Mouse (Mus musculus) megakaryocyte, embryonic 14.5 days (primary cell): Measurements from ENCODE around the gene Mpp2.

ENCODE experiments used
- FLI1 ChIP-seq: IDR thresholded peaks from 2 replicates; pipeline ENCODE4 v1.6.1; 2012; ENCODE audit warnings: low read length, inconsistent platforms, mixed read lengths
- GATA1 ChIP-seq: IDR thresholded peaks from 3 replicates; pipeline ENCODE4 v1.6.1; 2012; ENCODE audit warnings: mixed read lengths, low read length, inconsistent platforms, borderline replicate concordance

GRCm38 (mm10) chr11:102027361-102028017 is 60.8 kb downstream of the Mpp2 start:
- no peak for TF ChIP-seq GATA1
- no peak for TF ChIP-seq FLI1
